Mouse (Mus musculus) Patski (cell line): ENCODE data around the gene Nr5a1. TPM values are rescaled to one million over a fixed set of nuclear protein-coding genes. Genes with fewer than 3 reads are reported as not detected.

Source experiments
- ATAC-seq: fragments of 100-300 bp; one replicate; pipeline ENCODE4 v1.8.0; 2021
- CTCF ChIA-PET: fragments of 350-600 bp; sonication (Branson Sonifier 250); formaldehyde crosslinking; loops from one replicate; lab custom pipeline; 2022; ENCODE audit warnings: inconsistent platforms; lab: Charles Lee
- POLR2A ChIA-PET: fragments of 350-600 bp; sonication (Branson Sonifier 250); formaldehyde crosslinking; loops from one replicate; lab custom pipeline; 2022; ENCODE audit warnings: antibody characterized with exemption, inconsistent platforms; lab: Charles Lee
- DNase-seq: peaks from one replicate; pipeline ENCODE4 v3.0.0-alpha.2; 2011; ENCODE audit warnings: low read depth, low spot score
- H3K27me3 ChIP-seq: fragments of 371-371 bp; one replicate; pipeline ENCODE4 v1.5.1; 2021
- CTCF ChIP-seq: fragments of 100-300 bp; IDR thresholded peaks from one replicate; pipeline ENCODE4 v1.5.1; 2021
- in situ Hi-C: fragments of 300-500 bp; cut with MboI; formaldehyde crosslinking; loops from 3 replicates; pipeline ENCODE4 v1.11.1; 2018; ENCODE audit warnings: low pct_unique_long_range_greater_than_20kb, mixed read lengths
- polyA plus RNA-seq: library from polyadenylated mRNA; unstranded; gene quantifications from one replicate; pipeline ENCODE4 v1.2.3, GENCODE M21; 2021

Nr5a1 gene
- polyA plus RNA-seq, 1 experiment from 2014 or later, result not detected

GRCm38 (mm10) chr2:38685746-38686145 is 28.6 kb downstream of the Nr5a1 start:
- in situ Hi-C loops, result no loop called here
- no peak for TF ChIP-seq CTCF
- ChIA-PET POLR2A (interaction anchor here (0.7 kb wide), 1 partner anchor 209 kb away, joined by 7 read pairs; no protein-coding TSS in a partner anchor), CTCF (no interaction called here)
- ATAC-seq, result no peak
- no peak for DNase-seq
- H3K27me3 ChIP-seq, result no peaks in the 10 kb centered on the region

GRCm38 (mm10) chr2:38683083-38683482 is 31.3 kb downstream of the Nr5a1 start:
- no peak for ATAC-seq
- CTCF ChIA-PET, result interaction anchor here (1.1 kb wide), 1 partner anchor 36 kb away, joined by 4 read pairs; no protein-coding TSS in a partner anchor

GRCm38 (mm10) chr2:38682209-38682608 is 32.1 kb downstream of the Nr5a1 start:
- in situ Hi-C loops, result no loop called here
- no peak for TF ChIP-seq CTCF
- ATAC-seq (peak; percentile 87), DNase-seq (peak; percentile 60)
- CTCF ChIA-PET, result interaction anchor here (1.1 kb wide), 2 partner anchors 36 to 57 kb away, joined by 3 to 4 read pairs; no protein-coding TSS in a partner anchor
- POLR2A ChIA-PET, result interaction anchor here (0.6 to 1.3 kb wide), 2 partner anchors 29 to 252 kb away, joined by 3 read pairs; no protein-coding TSS in a partner anchor
- H3K27me3 ChIP-seq, result no peaks in the 10 kb centered on the region

More at GRCm38 (mm10) chr2:38683083-38683482, 31.3 kb downstream of the Nr5a1 start:
- in situ Hi-C loops, result no loop called here
- POLR2A ChIA-PET, result no interaction called here
- no peaks in the 10 kb centered on the region for H3K27me3 ChIP-seq
- TF ChIP-seq CTCF, result no peak
- no peak for DNase-seq

- TF ChIP-seq CTCF, result no peak
- peak; percentile 22 for DNase-seq
- in situ Hi-C loops, result no loop called here
- peak; percentile 10 for ATAC-seq
- H3K27me3 ChIP-seq, result no peaks in the 10 kb centered on the region
- POLR2A ChIA-PET, result no interaction called here
- CTCF ChIA-PET, result no interaction called here
Observed at GRCm38 (mm10) chr2:38678947-38679346, 35.4 kb downstream of the Nr5a1 start.

GRCm38 (mm10) chr2:38675366-38675969 is 38.9 kb downstream of the Nr5a1 start:
- POLR2A ChIA-PET, result no interaction called here

GRCm38 (mm10) chr2:38672496-38672895 is 41.8 kb downstream of the Nr5a1 start:
- ATAC-seq (no peak), DNase-seq (no peak)
- no peak for TF ChIP-seq CTCF
- ChIA-PET POLR2A (no interaction called here), CTCF (no interaction called here)
- H3K27me3 ChIP-seq, result no peaks in the 10 kb centered on the region
- in situ Hi-C loops, result no loop called here

More at GRCm38 (mm10) chr2:38675366-38675969, 38.9 kb downstream of the Nr5a1 start:
- ATAC-seq (no peak), DNase-seq (no peak)
- TF ChIP-seq CTCF, result no peak
- CTCF ChIA-PET, result no interaction called here
- in situ Hi-C loops, result no loop called here
- no peaks in the 10 kb centered on the region for H3K27me3 ChIP-seq

GRCm38 (mm10) chr2:38668802-38669580 is 45.4 kb downstream of the Nr5a1 start:
- in situ Hi-C loops, result loop anchor here (10.0 kb wide), 1 partner anchor 206 kb away; no protein-coding TSS in a partner anchor
- no peak for TF ChIP-seq CTCF
- no peak for ATAC-seq
- no peaks in the 10 kb centered on the region for H3K27me3 ChIP-seq
- ChIA-PET POLR2A (interaction anchor here (1.1 kb wide), 1 partner anchor 59 kb away, joined by 3 read pairs; no protein-coding TSS in a partner anchor), CTCF (no interaction called here)
- DNase-seq, result no peak

- in situ Hi-C loops, result loop anchor here (5.0 to 10.0 kb wide), 2 partner anchors 76 to 213 kb away; no protein-coding TSS in a partner anchor
- ChIA-PET CTCF (interaction anchor here (1.2 to 3.7 kb wide), 4 partner anchors 29 to 205 kb away, joined by 3 to 12 read pairs (median 6); no protein-coding TSS in a partner anchor), POLR2A (no interaction called here)
- DNase-seq (no peak), ATAC-seq (no peak)
- peak; percentile 78 for TF ChIP-seq CTCF
- H3K27me3 ChIP-seq, result no peaks in the 10 kb centered on the region
Observed at GRCm38 (mm10) chr2:38661398-38661797, 52.9 kb downstream of the Nr5a1 start.

- DNase-seq (no peak), ATAC-seq (peak; percentile 74)
- TF ChIP-seq CTCF, result peak; percentile 99
- in situ Hi-C loops, result no loop called here
- CTCF ChIA-PET, result interaction anchor here (0.8 to 3.2 kb wide), 11 partner anchors 9 to 261 kb away, joined by 3 to 16 read pairs (median 3); no protein-coding TSS in a partner anchor
- POLR2A ChIA-PET, result no interaction called here
- no peaks in the 10 kb centered on the region for H3K27me3 ChIP-seq
Observed at GRCm38 (mm10) chr2:38658338-38658836, 56.0 kb downstream of the Nr5a1 start.

GRCm38 (mm10) chr2:38653694-38654093 is 60.6 kb downstream of the Nr5a1 start:
- H3K27me3 ChIP-seq, result no peaks in the 10 kb centered on the region
- no peak for ATAC-seq
- no peak for DNase-seq
- CTCF ChIA-PET, result no interaction called here
- TF ChIP-seq CTCF, result no peak
- POLR2A ChIA-PET, result interaction anchor here (0.9 kb wide), 1 partner anchor 28 kb away, joined by 3 read pairs; no protein-coding TSS in a partner anchor
- in situ Hi-C loops, result no loop called here
